Mouse (Mus musculus) heart, adult 2 months (tissue): Measurements from ENCODE around the gene Ghsr.

ENCODE experiments used
- CTCF ChIP-seq: fragments of 200-600 bp; IDR thresholded peaks from 2 replicates; pipeline ENCODE4 v1.8.1; 2022; ENCODE audit warnings: antibody characterized with exemption, mild to moderate bottlenecking, moderate library complexity
- EP300 ChIP-seq: fragments of 200-500 bp; IDR thresholded peaks from 2 replicates; pipeline ENCODE4 v1.6.1; 2011; ENCODE audit warnings: low read depth, low read length, control low read depth; ENCODE audit not compliant: insufficient read depth
- POLR2A ChIP-seq: fragments of 200-500 bp; IDR thresholded peaks from 2 replicates; pipeline ENCODE4 v1.6.1; 2011; ENCODE audit warnings: mild to moderate bottlenecking, low read depth, low read length, control low read depth; ENCODE audit not compliant: insufficient read depth

- TF ChIP-seq EP300 (no peak), CTCF (no peak), POLR2A (no peak)
These were observed 42.4 kb downstream of the Ghsr start for GRCm38 (mm10) chr3:27413566-27413965.
